Mouse (Mus musculus): ENCODE data around the gene Slc9a6. TPM values are rescaled to one million over a fixed set of nuclear protein-coding genes. Genes with fewer than 3 reads are reported as not detected.

Gene Slc9a6
- polyA plus RNA-seq, 1 experiment from 2014 or later, result 14.0 TPM

DNA sequence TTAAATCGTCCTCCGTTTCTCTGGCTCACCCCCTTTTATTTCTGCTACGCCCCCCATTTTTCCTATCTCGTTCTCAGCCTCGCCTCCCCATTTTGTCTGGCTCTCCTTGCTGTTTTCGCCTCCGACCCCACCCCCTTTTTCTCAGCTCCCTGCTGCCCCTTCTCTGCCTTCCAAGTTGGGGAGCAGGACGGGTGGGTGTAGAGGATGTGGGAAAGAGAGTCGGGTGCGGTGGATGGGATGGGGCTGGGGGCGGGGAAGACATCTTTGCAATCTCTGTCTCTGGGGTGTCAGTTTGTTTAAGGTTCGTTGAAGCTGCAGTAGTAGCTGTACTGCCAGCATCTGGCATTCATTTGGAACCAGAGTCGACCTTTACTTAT lies 749 bp downstream of the Slc9a6 start:
- Histone ChIP-seq H3K4me1 (replicated peaks; ENCODE audit: control insufficient read depth, insufficient read depth, low read length) (no peaks in the 10 kb centered on the region), H3K27me3 (ENCODE audit: control insufficient read depth, insufficient read depth, low read length) (no peaks in the 10 kb centered on the region), H3K9ac (ENCODE audit: low read depth, low read length) (peak overlapping the region; percentile 55), H3K4me3 (ENCODE audit: low read depth, low read length) (peak overlapping the region; percentile 56), H3K9me3 (ENCODE audit: control insufficient read depth, low read length) (no peaks in the 10 kb centered on the region), H3K36me3 (ENCODE audit: control insufficient read depth, insufficient read depth, low read length) (no peaks in the 10 kb centered on the region), H3K4me2 (replicated peaks; ENCODE audit: low read depth, low read length) (peak overlapping the region; percentile 48), H3K27ac (ENCODE audit: low read depth, low read length) (peak overlapping the region; percentile 71)
- 21% methylated on average over 13 of the region's 13 CpGs for WGBS
- DNase-seq (ENCODE audit: low spot score), result no peak
- ATAC-seq (ENCODE audit: low FRiP score), result peak; percentile 39; the same call in 1 of the 2 replicates

DNA sequence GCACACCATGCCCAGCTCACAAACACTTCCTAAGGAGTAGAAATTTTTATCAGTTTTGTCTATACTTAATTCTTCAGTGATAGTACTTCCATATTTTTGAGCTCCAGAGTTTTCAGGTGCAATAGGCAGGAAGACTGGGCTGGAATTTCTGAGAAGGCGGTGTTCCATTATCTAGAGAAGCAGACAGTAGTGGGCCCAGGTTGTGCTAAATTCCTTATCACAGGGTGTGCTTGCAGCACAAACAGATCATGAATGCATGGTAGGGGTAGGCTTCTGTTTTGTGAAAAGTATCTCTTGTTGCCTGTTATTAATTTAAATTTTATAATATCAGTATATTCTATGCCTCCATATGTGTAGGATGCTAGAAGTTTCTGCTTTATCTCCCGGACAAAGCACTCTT lies 5.7 kb downstream of the Slc9a6 start:
- H3K9ac ChIP-seq (ENCODE audit: low read depth, low read length), result no peak overlapping the region
- no peaks in the 10 kb centered on the region for H3K36me3 ChIP-seq (ENCODE audit: control insufficient read depth, insufficient read depth, low read length)
- DNase-seq (ENCODE audit: low spot score), result no peak
- no peak overlapping the region for H3K27ac ChIP-seq (ENCODE audit: low read depth, low read length)
- no peak overlapping the region for H3K4me3 ChIP-seq (ENCODE audit: low read depth, low read length)
- WGBS, result 89% methylated on average over 2 of the region's 2 CpGs
- ATAC-seq (ENCODE audit: low FRiP score), result no peak
- no peaks in the 10 kb centered on the region for H3K4me1 ChIP-seq (replicated peaks; ENCODE audit: control insufficient read depth, insufficient read depth, low read length)
- H3K27me3 ChIP-seq (ENCODE audit: control insufficient read depth, insufficient read depth, low read length), result no peaks in the 10 kb centered on the region
- H3K9me3 ChIP-seq (ENCODE audit: control insufficient read depth, low read length), result no peaks in the 10 kb centered on the region
- no peak overlapping the region for H3K4me2 ChIP-seq (replicated peaks; ENCODE audit: low read depth, low read length)

- Histone ChIP-seq H3K4me2 (replicated peaks; ENCODE audit: low read depth, low read length) (no peak overlapping the region), H3K36me3 (ENCODE audit: control insufficient read depth, insufficient read depth, low read length) (no peaks in the 10 kb centered on the region), H3K4me3 (ENCODE audit: low read depth, low read length) (no peak overlapping the region), H3K4me1 (replicated peaks; ENCODE audit: control insufficient read depth, insufficient read depth, low read length) (no peaks in the 10 kb centered on the region), H3K27ac (ENCODE audit: low read depth, low read length) (no peak overlapping the region), H3K27me3 (ENCODE audit: control insufficient read depth, insufficient read depth, low read length) (no peaks in the 10 kb centered on the region), H3K9ac (ENCODE audit: low read depth, low read length) (no peak overlapping the region), H3K9me3 (ENCODE audit: control insufficient read depth, low read length) (no peaks in the 10 kb centered on the region)
- DNase-seq (ENCODE audit: low spot score) (no peak), ATAC-seq (ENCODE audit: low FRiP score) (no peak)
- 91% methylated on average over 5 of the region's 5 CpGs for WGBS
These were observed 26.6 kb downstream of the Slc9a6 start for GRCm38 (mm10) chrX:56636185-56636584.

GRCm38 (mm10) chrX:56640066-56640465 lies 30.5 kb downstream of the Slc9a6 start:
- no peak for ATAC-seq (ENCODE audit: low FRiP score)
- Histone ChIP-seq H3K27me3 (ENCODE audit: control insufficient read depth, insufficient read depth, low read length) (no peaks in the 10 kb centered on the region), H3K9ac (ENCODE audit: low read depth, low read length) (no peak overlapping the region), H3K4me2 (replicated peaks; ENCODE audit: low read depth, low read length) (no peak overlapping the region), H3K27ac (ENCODE audit: low read depth, low read length) (no peak overlapping the region), H3K9me3 (ENCODE audit: control insufficient read depth, low read length) (no peaks in the 10 kb centered on the region), H3K36me3 (ENCODE audit: control insufficient read depth, insufficient read depth, low read length) (no peaks in the 10 kb centered on the region), H3K4me3 (ENCODE audit: low read depth, low read length) (no peak overlapping the region), H3K4me1 (replicated peaks; ENCODE audit: control insufficient read depth, insufficient read depth, low read length) (no peaks in the 10 kb centered on the region)
- no peak for DNase-seq (ENCODE audit: low spot score)
- 0% methylated on average over 1 of the region's 1 CpGs for WGBS

GRCm38 (mm10) chrX:56649549-56650354 lies 40.2 kb downstream of the Slc9a6 start:
- 41% methylated on average over 7 of the region's 7 CpGs for WGBS
- ATAC-seq (ENCODE audit: low FRiP score), result 0 out of 2 replicates have a peak, but pooled peaks have one; percentile 43

GRCm38 (mm10) chrX:56650355-56650652 lies 40.7 kb downstream of the Slc9a6 start:
- WGBS, result 87% methylated on average over 2 of the region's 2 CpGs
- no peaks in the 10 kb centered on the region for H3K36me3 ChIP-seq (ENCODE audit: control insufficient read depth, insufficient read depth, low read length)
- no peaks in the 10 kb centered on the region for H3K9me3 ChIP-seq (ENCODE audit: control insufficient read depth, low read length)
- no peak overlapping the region for H3K9ac ChIP-seq (ENCODE audit: low read depth, low read length)
- no peaks in the 10 kb centered on the region for H3K27me3 ChIP-seq (ENCODE audit: control insufficient read depth, insufficient read depth, low read length)
- no peak overlapping the region for H3K4me2 ChIP-seq (replicated peaks; ENCODE audit: low read depth, low read length)
- no peak overlapping the region for H3K4me3 ChIP-seq (ENCODE audit: low read depth, low read length)
- H3K27ac ChIP-seq (ENCODE audit: low read depth, low read length), result no peak overlapping the region
- DNase-seq (ENCODE audit: low spot score), result no peak
- ATAC-seq (ENCODE audit: low FRiP score), result 0 out of 2 replicates have a peak, but pooled peaks have one; percentile 7
- H3K4me1 ChIP-seq (replicated peaks; ENCODE audit: control insufficient read depth, insufficient read depth, low read length), result no peaks in the 10 kb centered on the region

More at GRCm38 (mm10) chrX:56649549-56650354, 40.2 kb downstream of the Slc9a6 start:
- DNase-seq (ENCODE audit: low spot score), result peak; percentile 25
- Histone ChIP-seq H3K4me3 (ENCODE audit: low read depth, low read length) (no peak overlapping the region), H3K4me2 (replicated peaks; ENCODE audit: low read depth, low read length) (no peak overlapping the region), H3K9me3 (ENCODE audit: control insufficient read depth, low read length) (no peaks in the 10 kb centered on the region), H3K9ac (ENCODE audit: low read depth, low read length) (no peak overlapping the region), H3K27me3 (ENCODE audit: control insufficient read depth, insufficient read depth, low read length) (no peaks in the 10 kb centered on the region), H3K4me1 (replicated peaks; ENCODE audit: control insufficient read depth, insufficient read depth, low read length) (no peaks in the 10 kb centered on the region), H3K36me3 (ENCODE audit: control insufficient read depth, insufficient read depth, low read length) (no peaks in the 10 kb centered on the region), H3K27ac (ENCODE audit: low read depth, low read length) (no peak overlapping the region)

DNA sequence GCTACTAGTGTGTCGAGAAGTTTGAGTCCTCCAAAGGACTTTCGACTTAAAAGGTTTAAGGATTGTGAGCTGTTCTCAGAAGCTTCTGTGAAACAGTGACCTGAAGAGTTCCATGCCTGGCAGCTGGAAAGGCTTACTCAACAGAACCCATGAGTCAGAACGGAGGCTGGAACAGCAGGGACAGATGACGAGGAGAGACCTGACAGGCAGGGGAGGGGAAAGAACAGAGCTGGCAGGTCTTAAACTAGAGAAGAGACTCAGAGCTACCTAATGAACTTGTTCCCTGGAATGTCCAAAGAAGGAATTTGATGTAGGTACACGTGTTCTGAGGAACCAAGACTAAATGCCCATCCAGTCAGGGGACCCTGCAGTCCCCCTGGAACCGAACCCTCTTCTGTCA lies 41.3 kb downstream of the Slc9a6 start:
- Histone ChIP-seq H3K27ac (ENCODE audit: low read depth, low read length) (no peak overlapping the region), H3K4me3 (ENCODE audit: low read depth, low read length) (no peak overlapping the region), H3K9me3 (ENCODE audit: control insufficient read depth, low read length) (no peaks in the 10 kb centered on the region), H3K36me3 (ENCODE audit: control insufficient read depth, insufficient read depth, low read length) (no peaks in the 10 kb centered on the region), H3K9ac (ENCODE audit: low read depth, low read length) (no peak overlapping the region), H3K4me1 (replicated peaks; ENCODE audit: control insufficient read depth, insufficient read depth, low read length) (no peaks in the 10 kb centered on the region), H3K4me2 (replicated peaks; ENCODE audit: low read depth, low read length) (no peak overlapping the region), H3K27me3 (ENCODE audit: control insufficient read depth, insufficient read depth, low read length) (no peaks in the 10 kb centered on the region)
- WGBS, result 79% methylated on average over 6 of the region's 6 CpGs
- no peak for DNase-seq (ENCODE audit: low spot score)
- no peak for ATAC-seq (ENCODE audit: low FRiP score)

GRCm38 (mm10) chrX:56651738-56652137 lies 42.2 kb downstream of the Slc9a6 start:
- Histone ChIP-seq H3K4me2 (replicated peaks; ENCODE audit: low read depth, low read length) (no peak overlapping the region), H3K4me1 (replicated peaks; ENCODE audit: control insufficient read depth, insufficient read depth, low read length) (no peaks in the 10 kb centered on the region), H3K9me3 (ENCODE audit: control insufficient read depth, low read length) (no peaks in the 10 kb centered on the region), H3K27ac (ENCODE audit: low read depth, low read length) (no peak overlapping the region), H3K27me3 (ENCODE audit: control insufficient read depth, insufficient read depth, low read length) (no peaks in the 10 kb centered on the region), H3K36me3 (ENCODE audit: control insufficient read depth, insufficient read depth, low read length) (no peaks in the 10 kb centered on the region), H3K9ac (ENCODE audit: low read depth, low read length) (no peak overlapping the region), H3K4me3 (ENCODE audit: low read depth, low read length) (no peak overlapping the region)
- 70% methylated on average over 7 of the region's 7 CpGs for WGBS
- no peak for ATAC-seq (ENCODE audit: low FRiP score)
- no peak for DNase-seq (ENCODE audit: low spot score)

DNA sequence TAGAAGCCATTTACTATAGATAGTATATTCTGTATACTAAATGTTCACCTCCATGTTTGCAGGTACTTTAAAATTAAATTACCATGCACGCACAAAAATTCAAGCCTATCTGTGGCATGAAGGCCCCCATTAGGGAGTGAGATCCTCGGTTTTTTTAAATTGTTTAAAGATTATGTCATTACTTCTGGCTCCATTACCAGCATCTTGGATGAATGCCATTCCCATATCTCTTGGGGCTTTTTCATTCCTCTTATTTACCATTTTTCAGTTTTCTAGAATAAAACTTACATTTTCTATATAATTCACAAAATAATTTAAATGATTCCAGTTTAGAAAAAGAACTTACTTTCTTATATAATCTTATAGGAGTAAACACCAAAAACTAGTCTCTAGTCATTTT lies 46.1 kb downstream of the Slc9a6 start:
- DNase-seq (ENCODE audit: low spot score), result no peak
- no peak overlapping the region for H3K27ac ChIP-seq (ENCODE audit: low read depth, low read length)
- ATAC-seq (ENCODE audit: low FRiP score), result no peak
- H3K9ac ChIP-seq (ENCODE audit: low read depth, low read length), result no peak overlapping the region
- no peaks in the 10 kb centered on the region for H3K36me3 ChIP-seq (ENCODE audit: control insufficient read depth, insufficient read depth, low read length)
- WGBS, result 89% methylated on average over 2 of the region's 2 CpGs
- H3K27me3 ChIP-seq (ENCODE audit: control insufficient read depth, insufficient read depth, low read length), result no peaks in the 10 kb centered on the region
- H3K4me1 ChIP-seq (replicated peaks; ENCODE audit: control insufficient read depth, insufficient read depth, low read length), result no peaks in the 10 kb centered on the region
- H3K9me3 ChIP-seq (ENCODE audit: control insufficient read depth, low read length), result no peaks in the 10 kb centered on the region
- no peak overlapping the region for H3K4me2 ChIP-seq (replicated peaks; ENCODE audit: low read depth, low read length)
- H3K4me3 ChIP-seq (ENCODE audit: low read depth, low read length), result no peak overlapping the region
